In the genomic region with DNA sequence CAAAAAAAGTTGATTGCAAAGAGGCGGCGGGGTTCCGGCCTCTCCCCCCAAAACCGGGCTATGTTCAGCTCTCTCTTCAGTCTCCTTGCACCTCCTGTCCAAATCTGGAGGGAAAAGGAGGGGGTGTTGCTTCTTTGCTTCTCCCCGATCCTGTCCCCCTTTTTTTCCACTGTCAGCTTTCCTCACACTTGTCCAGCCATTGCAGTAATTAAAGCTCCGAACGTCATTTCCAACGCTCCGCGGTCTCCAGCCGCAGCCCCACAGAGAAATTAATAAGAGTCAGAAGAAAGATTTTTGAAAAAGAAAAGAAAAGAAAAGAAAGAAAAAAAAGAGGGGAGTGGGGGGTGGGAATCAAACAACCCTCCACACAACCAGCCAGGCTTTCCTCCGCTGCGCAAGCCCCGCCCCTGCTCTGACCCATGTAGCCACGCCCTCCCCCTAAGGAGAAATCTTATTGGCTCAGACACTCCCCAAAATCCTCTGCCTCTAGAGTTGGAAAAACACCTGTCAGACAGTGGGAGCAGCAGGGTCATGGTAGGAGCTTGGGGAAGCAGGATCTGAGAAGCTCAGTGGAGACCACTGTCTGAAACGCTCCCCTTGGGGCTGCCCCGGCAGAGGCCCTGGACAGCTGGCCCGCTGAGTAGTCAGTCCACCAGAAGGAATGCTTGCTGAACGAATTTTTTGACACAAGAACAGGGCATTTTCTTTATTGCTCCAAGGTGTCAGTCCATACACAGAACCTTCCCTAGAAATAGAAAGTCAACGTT, we compare ENCODE assay signal across 8 mouse cellular contexts. TPM values are rescaled to one million over a fixed set of nuclear protein-coding genes. Genes with fewer than 3 reads are reported as not detected.
DNase-seq lines count a peak whose midpoint lies in the region; ATAC-seq and TF ChIP-seq lines count a peak whose summit lies in the region.

No protein-coding gene starts in this region.

- H3K27me3 ChIP-seq in forebrain, embryonic 11.5 days (ENCODE audit: control insufficient read depth, insufficient read depth, low read length): peaks cover 10% of the 10 kb centered on the region; the same call in 1 of the 2 replicates
- H3K27me3 ChIP-seq in hindbrain, embryonic 13.5 days: peaks cover 11% of the 10 kb centered on the region; the same call in 1 of the 2 replicates

- no peak overlapping the region for H3K27ac ChIP-seq in forebrain, embryonic 11.5 days (ENCODE audit: low read depth, low read length)
- H3K27ac ChIP-seq in hindbrain, embryonic 13.5 days: peak overlapping the region; percentile 85

- peak overlapping the region; percentile 98 for H3K4me2 ChIP-seq in forebrain, embryonic 11.5 days (ENCODE audit: low read depth, low read length, severe bottlenecking)
- peak overlapping the region; percentile 89 for H3K4me2 ChIP-seq in hindbrain, embryonic 13.5 days

- DNase-seq in ES-CJ7 (ENCODE audit: low read depth, low spot score): peak; percentile 87
- peak; percentile 81 for DNase-seq in brain, embryonic 14.5 days (ENCODE audit: low read depth)
- DNase-seq in forebrain, embryonic 11.5 days (ENCODE audit: low spot score): peak; percentile 72
- DNase-seq in layer of hippocampus, postnatal 36 days: peak; percentile 11 to 25
- DNase-seq in lung, postnatal 10 days: peak; percentile 33
- peak; percentile 23 for DNase-seq in right cerebral cortex, postnatal 25 days
- DNase-seq in spleen, adult 18-20 months: no peak

- peaks cover 5% of the 10 kb centered on the region; the same call in 1 of the 2 replicates for H3K4me1 ChIP-seq in forebrain, embryonic 11.5 days (replicated peaks; ENCODE audit: control insufficient read depth, insufficient read depth, low read length)
- H3K4me1 ChIP-seq in hindbrain, embryonic 13.5 days (replicated peaks): peaks cover 26% of the 10 kb centered on the region

- ATAC-seq in forebrain, embryonic 11.5 days (replicated peaks; ENCODE audit: low FRiP score): peak; percentile 74
- peak; percentile 67 for ATAC-seq in hindbrain, embryonic 13.5 days (ENCODE audit: low FRiP score)

- H3K9me3 ChIP-seq in forebrain, embryonic 11.5 days (ENCODE audit: control insufficient read depth, low read length): no peaks in the 10 kb centered on the region
- H3K9me3 ChIP-seq in hindbrain, embryonic 13.5 days: no peaks in the 10 kb centered on the region

- H3K36me3 ChIP-seq in forebrain, embryonic 11.5 days (ENCODE audit: control insufficient read depth, insufficient read depth, low read length): no peaks in the 10 kb centered on the region
- H3K36me3 ChIP-seq in hindbrain, embryonic 13.5 days: no peaks in the 10 kb centered on the region

- H3K4me3 ChIP-seq in forebrain, embryonic 11.5 days (ENCODE audit: low read depth, low read length): peak overlapping the region; percentile 70
- peak overlapping the region; percentile 78 for H3K4me3 ChIP-seq in hindbrain, embryonic 13.5 days

- no peak for TF ChIP-seq CTCF in brain, embryonic 14.5 days (IDR thresholded peaks at IDR 0.05; ENCODE audit: borderline replicate concordance, extremely low read depth, insufficient read depth, insufficient read length)

- peak overlapping the region; percentile 69 for H3K9ac ChIP-seq in forebrain, embryonic 11.5 days (ENCODE audit: low read length)
- H3K9ac ChIP-seq in hindbrain, embryonic 13.5 days: peak overlapping the region; percentile 89

- 2% methylated on average over 20 of the region's 20 CpGs for WGBS in forebrain, embryonic 11.5 days
- WGBS in hindbrain, embryonic 13.5 days: 4% methylated on average over 20 of the region's 20 CpGs

- TF ChIP-seq POLR2A in brain, embryonic 14.5 days (IDR thresholded peaks at IDR 0.05; ENCODE audit: borderline replicate concordance, extremely low read depth, insufficient read depth, insufficient read length, poor library complexity, severe bottlenecking): no peak

RNA-seq across cellular contexts. Expression of a gene that starts 0.5 kb away (rescaled TPM):
- polyA plus RNA-seq in brain, embryonic 14.5 days (2012; rRNA removed): 7.8 and 12.2 TPM in 2 replicates
- polyA plus RNA-seq in forebrain, embryonic 11.5 days (2014; fragmentation: Nextera tagmentation; extraction: Ambion mirVana): 3.9 and 4.3 TPM in 2 replicates
- polyA plus RNA-seq in hindbrain, embryonic 13.5 days (2015; fragmentation: Nextera tagmentation; extraction: Ambion mirVana): 13.7 and 15.3 TPM in 2 replicates
- 10 to 100 TPM; 43.0 to 48.6 TPM for total RNA-seq in layer of hippocampus, postnatal 36 days (2021)

Comparison
In these comparisons a context has a peak if more than half of its experiments do, and no peak if none do; other contexts are left out.
1. DNase-seq: peak in ES-CJ7 (single experiment), brain, embryonic 14.5 days (single experiment), forebrain, embryonic 11.5 days (single experiment), layer of hippocampus, postnatal 36 days (2 of 2), lung, postnatal 10 days (single experiment) and right cerebral cortex, postnatal 25 days (single experiment); none in spleen, adult 18-20 months (0 of 2).